Mouse (Mus musculus) MEL (cell line): ENCODE measurements at regions not wholly inside any gene's neighbourhood (a gene's known extent, or its start where the extent isn't known, plus 50 kb on each side); places are given as distances from the start of the nearest gene placed in this dataset.

ENCODE experiments used
- DNase-seq: peaks from one replicate; pipeline ENCODE4 v3.0.0; 2011; ENCODE audit warnings: low read depth, low spot score
- H3K27ac ChIP-seq: 2 replicates; pipeline ENCODE4 v1.5.1; 2012; ENCODE audit warnings: low read depth, mild to moderate bottlenecking, control low read depth, low read length, moderate library complexity; ENCODE audit not compliant: control insufficient read depth
- H3K27me3 ChIP-seq, 2 experiments: fragments of 150-350 bp in 1 of 2; sonication (generic) in 1 of 2; 2 replicates each; pipeline ENCODE4 v1.6.1; 2012; ENCODE audit warnings: low read length in 2 of 2, mild to moderate bottlenecking in 2 of 2, improper control_type of control experiment in 1 of 2, moderate library complexity in 1 of 2; ENCODE audit not compliant: insufficient read depth in 2 of 2, control insufficient read depth in 1 of 2
- H3K36me3 ChIP-seq, 2 experiments: 2 replicates each; pipeline ENCODE4 v1.6.1; 2012 to 2014; ENCODE audit warnings: low read length in 2 of 2, improper control_type of control experiment in 1 of 2, inconsistent platforms in 1 of 2, mild to moderate bottlenecking in 1 of 2; ENCODE audit not compliant: insufficient read depth in 2 of 2, control insufficient read depth in 1 of 2
- H3K4me1 ChIP-seq, 2 experiments: fragments of 150-350 bp in 1 of 2; sonication (generic) in 1 of 2; 2 replicates each; pipeline ENCODE4 v1.6.1; 2012; ENCODE audit warnings: low read length in 2 of 2, improper control_type of control experiment in 1 of 2, mild to moderate bottlenecking in 1 of 2; ENCODE audit not compliant: insufficient read depth in 2 of 2, control insufficient read depth in 1 of 2
- H3K4me3 ChIP-seq, 2 experiments: fragments of 150-350 bp in 1 of 2; sonication (generic) in 1 of 2; 2 replicates each; pipeline ENCODE4 v1.5.1; 2012; ENCODE audit warnings: low read depth in 2 of 2, low read length in 2 of 2, mild to moderate bottlenecking in 2 of 2, moderate library complexity in 2 of 2, control low read depth in 1 of 2, improper control_type of control experiment in 1 of 2; ENCODE audit not compliant: control insufficient read depth in 1 of 2, insufficient read depth in 1 of 2
- H3K79me2 ChIP-seq: 2 replicates; pipeline ENCODE4 v1.6.1; 2012; ENCODE audit warnings: mild to moderate bottlenecking, low read length, moderate library complexity; ENCODE audit not compliant: control insufficient read depth, poor library complexity, insufficient read depth
- H3K9ac ChIP-seq: 2 replicates; pipeline ENCODE4 v1.6.1; 2012; ENCODE audit warnings: low read depth, mild to moderate bottlenecking, control low read depth, low read length, moderate library complexity; ENCODE audit not compliant: control insufficient read depth, poor library complexity, severe bottlenecking
- H3K9me3 ChIP-seq: fragments of 150-350 bp; sonication (generic); replicated peaks from 2 replicates; pipeline ENCODE4 v1.6.1; 2012; ENCODE audit warnings: mild to moderate bottlenecking, low read length, improper control_type of control experiment, moderate library complexity; ENCODE audit not compliant: insufficient read depth
- CTCF ChIP-seq, 3 experiments: IDR thresholded peaks in 2 of 3; conservative IDR thresholded peaks in 1 of 3; 2 replicates each; pipeline ENCODE4 v1.5.1; 2011 to 2012; ENCODE audit warnings: low read length in 3 of 3, low read depth in 2 of 3, mild to moderate bottlenecking in 2 of 3, improper control_type of control experiment in 1 of 3, inconsistent platforms in 1 of 3, mixed read lengths in 1 of 3, moderate library complexity in 1 of 3; ENCODE audit not compliant: control insufficient read depth in 1 of 3, insufficient read depth in 1 of 3, poor library complexity in 1 of 3, severe bottlenecking in 1 of 3
- E2F4 ChIP-seq: IDR thresholded peaks from 2 replicates; pipeline ENCODE4 v1.6.1; 2011; ENCODE audit warnings: low read depth, low read length, improper control_type of control experiment, borderline replicate concordance
- GATA1 ChIP-seq: IDR thresholded peaks from 2 replicates; pipeline ENCODE4 v1.6.1; 2011; ENCODE audit warnings: low read depth, low read length, improper control_type of control experiment
- HCFC1 ChIP-seq: IDR thresholded peaks from 2 replicates; pipeline ENCODE4 v1.6.1; 2012; ENCODE audit warnings: low read depth, mild to moderate bottlenecking, inconsistent platforms, low read length, improper control_type of control experiment, moderate library complexity
- KAT2A ChIP-seq: conservative IDR thresholded peaks from 2 replicates; pipeline ENCODE4 v1.6.1; 2012; ENCODE audit warnings: low read depth, low read length, improper control_type of control experiment, inconsistent platforms
- MAX ChIP-seq: IDR thresholded peaks from 2 replicates; pipeline ENCODE4 v1.6.1; 2011; ENCODE audit warnings: low read length, improper control_type of control experiment
- MAZ ChIP-seq: IDR thresholded peaks from 2 replicates; pipeline ENCODE4 v1.6.1; 2012; ENCODE audit warnings: low read depth, mild to moderate bottlenecking, inconsistent platforms, low read length, improper control_type of control experiment
- MEF2A ChIP-seq: IDR thresholded peaks from 2 replicates; pipeline ENCODE4 v1.6.1; 2014; ENCODE audit warnings: low read depth, mild to moderate bottlenecking, inconsistent platforms, low read length, improper control_type of control experiment; ENCODE audit not compliant: poor library complexity, insufficient replicate concordance, severe bottlenecking; ENCODE audit errors: extremely low read depth
- MXI1 ChIP-seq: IDR thresholded peaks from 2 replicates; pipeline ENCODE4 v1.6.1; 2011; ENCODE audit warnings: mild to moderate bottlenecking, low read depth, low read length, improper control_type of control experiment
- MYB ChIP-seq: IDR thresholded peaks from 2 replicates; pipeline ENCODE4 v1.6.1; 2011; ENCODE audit warnings: mild to moderate bottlenecking, low read depth, low read length, improper control_type of control experiment
- MYC ChIP-seq: IDR thresholded peaks from 2 replicates; pipeline ENCODE4 v1.6.1; 2011; ENCODE audit warnings: low read depth, mild to moderate bottlenecking, low read length, improper control_type of control experiment, moderate library complexity
- POLR2A ChIP-seq, 2 experiments: IDR thresholded peaks; 2 replicates each; pipeline ENCODE4 v1.6.1; 2011 to 2012; ENCODE audit warnings: low read length in 2 of 2, mild to moderate bottlenecking in 2 of 2, control low read depth in 1 of 2, improper control_type of control experiment in 1 of 2, low read depth in 1 of 2, moderate library complexity in 1 of 2; ENCODE audit not compliant: control insufficient read depth in 1 of 2, insufficient read depth in 1 of 2, poor library complexity in 1 of 2
- RAD21 ChIP-seq: IDR thresholded peaks from 2 replicates; pipeline ENCODE4 v1.6.1; 2011; ENCODE audit warnings: mild to moderate bottlenecking, low read depth, low read length, improper control_type of control experiment
- RCOR1 ChIP-seq: IDR thresholded peaks from 2 replicates; pipeline ENCODE4 v1.6.1; 2012; ENCODE audit warnings: low read depth, mild to moderate bottlenecking, inconsistent platforms, low read length, improper control_type of control experiment
- SIN3A ChIP-seq: IDR thresholded peaks from 2 replicates; pipeline ENCODE4 v1.6.1; 2012; ENCODE audit warnings: low read length, improper control_type of control experiment, inconsistent platforms
- SMC3 ChIP-seq: IDR thresholded peaks from 2 replicates; pipeline ENCODE4 v1.6.1; 2011; ENCODE audit warnings: low read depth, low read length, improper control_type of control experiment
- TAL1 ChIP-seq: IDR thresholded peaks from 2 replicates; pipeline ENCODE4 v1.6.1; 2012; ENCODE audit warnings: mild to moderate bottlenecking, inconsistent platforms, low read length, moderate library complexity, mixed read lengths
- TBP ChIP-seq: IDR thresholded peaks from 2 replicates; pipeline ENCODE4 v1.8.0; 2011; ENCODE audit warnings: low read depth, low read length, improper control_type of control experiment
- TCF12 ChIP-seq: IDR thresholded peaks from 2 replicates; pipeline ENCODE4 v1.6.1; 2014; ENCODE audit warnings: low read depth, mild to moderate bottlenecking, inconsistent platforms, low read length, improper control_type of control experiment, moderate library complexity
- ZC3H11A ChIP-seq: IDR thresholded peaks from 2 replicates; pipeline ENCODE4 v1.6.1; 2012; ENCODE audit warnings: low read depth, mild to moderate bottlenecking, inconsistent platforms, low read length, improper control_type of control experiment
- ZKSCAN1 ChIP-seq: IDR thresholded peaks from 2 replicates; pipeline ENCODE4 v1.6.1; 2012; ENCODE audit warnings: low read depth, mild to moderate bottlenecking, inconsistent platforms, low read length, improper control_type of control experiment, moderate library complexity
- ZMIZ1 ChIP-seq: IDR thresholded peaks from 2 replicates; pipeline ENCODE4 v1.6.1; 2012; ENCODE audit warnings: low read depth, mild to moderate bottlenecking, inconsistent platforms, low read length, improper control_type of control experiment, moderate library complexity

GRCm38 (mm10) chr8:89677266-89677665 lies 633.3 kb upstream of the Sall1 start:
- no peak for TF ChIP-seq MXI1
- TF ChIP-seq MAZ: no peak
- TF ChIP-seq CTCF (IDR thresholded peaks at IDR 0.05 in 2 of 3, conservative IDR thresholded peaks at IDR 0.05 in 1 of 3; ENCODE audit: control insufficient read depth in 1 of 3, insufficient read depth in 1 of 3, low read depth in 2 of 3, low read length in 3 of 3, poor library complexity in 1 of 3, severe bottlenecking in 1 of 3): no peak
- TF ChIP-seq MEF2A: no peak
- TF ChIP-seq TBP: no peak
- TF ChIP-seq MYB: no peak
- no peak for TF ChIP-seq E2F4
- TF ChIP-seq ZMIZ1: no peak
- no peak for TF ChIP-seq RCOR1
- no peak for TF ChIP-seq MYC
- TF ChIP-seq MAX: no peak
- no peak for TF ChIP-seq POLR2A (IDR thresholded peaks at IDR 0.05; ENCODE audit: control insufficient read depth in 1 of 2, insufficient read depth in 1 of 2, low read depth in 1 of 2, low read length in 2 of 2, poor library complexity in 1 of 2)
- TF ChIP-seq SIN3A: no peak
- TF ChIP-seq RAD21: no peak
- no peak for TF ChIP-seq TCF12
- TF ChIP-seq, all 39 proteins: peak for 0
- Histone ChIP-seq H3K27ac (no peak overlapping the region), H3K36me3 (no peaks in the 10 kb centered on the region), H3K4me3 (no peak overlapping the region), H3K9ac (no peak overlapping the region), H3K27me3 (no peaks in the 10 kb centered on the region), H3K79me2 (no peaks in the 10 kb centered on the region), H3K4me1 (no peaks in the 10 kb centered on the region), H3K9me3 (no peaks in the 10 kb centered on the region)
- DNase-seq: no peak

GRCm38 (mm10) chr8:89673911-89674310 lies 629.9 kb upstream of the Sall1 start:
- no peak overlapping the region for H3K4me3 ChIP-seq

More at GRCm38 (mm10) chr8:89673911-89674310, 629.9 kb upstream of the Sall1 start:
- H3K4me1 ChIP-seq: no peaks in the 10 kb centered on the region
- no peak for DNase-seq
- H3K27ac ChIP-seq: no peak overlapping the region
- no peaks in the 10 kb centered on the region for H3K79me2 ChIP-seq
- H3K9me3 ChIP-seq: no peaks in the 10 kb centered on the region
- no peaks in the 10 kb centered on the region for H3K36me3 ChIP-seq
- no peaks in the 10 kb centered on the region for H3K27me3 ChIP-seq
- H3K9ac ChIP-seq: no peak overlapping the region
- no peak for TF ChIP-seq SMC3
- no peak for TF ChIP-seq ZKSCAN1
- no peak for TF ChIP-seq TCF12
- TF ChIP-seq ZC3H11A: no peak
- no peak for TF ChIP-seq MEF2A
- TF ChIP-seq MAZ: no peak
- no peak for TF ChIP-seq TAL1
- no peak for TF ChIP-seq HCFC1
- no peak for TF ChIP-seq GATA1
- no peak for TF ChIP-seq KAT2A
